Mouse (Mus musculus) testis, adult 2 months (tissue): ENCODE measurements around the gene Evl. TPM values are rescaled to one million over a fixed set of nuclear protein-coding genes. Genes with fewer than 3 reads are reported as not detected.
A peak's percentile ranks its signal among the peaks of the same experiment; 100 is the strongest.

Experiments
- H3K27ac ChIP-seq: fragments of 200-500 bp; 2 replicates; pipeline ENCODE4 v1.5.1; 2012; ENCODE audit warnings: low read depth, low read length; ENCODE audit not compliant: control insufficient read depth, insufficient read depth
- H3K27me3 ChIP-seq: fragments of 200-500 bp; 2 replicates; pipeline ENCODE4 v1.6.1; 2012; ENCODE audit warnings: mild to moderate bottlenecking, low read length, moderate library complexity; ENCODE audit not compliant: control insufficient read depth, insufficient read depth
- H3K36me3 ChIP-seq: fragments of 200-500 bp; 2 replicates; pipeline ENCODE4 v1.6.1; 2012; ENCODE audit warnings: mild to moderate bottlenecking, low read length; ENCODE audit not compliant: control insufficient read depth, insufficient read depth
- H3K4me1 ChIP-seq: fragments of 200-500 bp; 2 replicates; pipeline ENCODE4 v1.6.1; 2012; ENCODE audit warnings: low read length; ENCODE audit not compliant: control insufficient read depth, insufficient read depth
- H3K4me3 ChIP-seq: fragments of 200-500 bp; 2 replicates; pipeline ENCODE4 v1.5.1; 2012; ENCODE audit warnings: low read depth, mild to moderate bottlenecking, low read length, moderate library complexity, mixed read lengths; ENCODE audit not compliant: control insufficient read depth
- CTCF ChIP-seq: fragments of 200-500 bp; IDR thresholded peaks from 2 replicates; pipeline ENCODE4 v1.5.1; 2012; ENCODE audit warnings: low read depth, mild to moderate bottlenecking, inconsistent platforms, low read length, moderate library complexity; ENCODE audit not compliant: control insufficient read depth, insufficient read depth, insufficient replicate concordance
- POLR2A ChIP-seq: fragments of 200-500 bp; IDR thresholded peaks from 2 replicates; pipeline ENCODE4 v1.6.1; 2012; ENCODE audit warnings: low read depth, mild to moderate bottlenecking, inconsistent platforms, low read length, moderate library complexity; ENCODE audit not compliant: control insufficient read depth
- polyA plus RNA-seq: library from polyadenylated mRNA; depleted of rRNA; stranded (reverse); fragments of >200 nt; gene quantifications from 2 replicates; pipeline ENCODE4 v1.2.3, GENCODE M21; 2012

Evl gene
- polyA plus RNA-seq, 1 experiment, result 36.4 TPM

- H3K4me3 ChIP-seq, result no peak overlapping the region
- H3K27me3 ChIP-seq, result no peaks in the 10 kb centered on the region
- H3K36me3 ChIP-seq, result no peaks in the 10 kb centered on the region
- no peak overlapping the region for H3K27ac ChIP-seq
- TF ChIP-seq POLR2A (no peak), CTCF (no peak)
- no peaks in the 10 kb centered on the region for H3K4me1 ChIP-seq
These were observed 93.3 kb downstream of the Evl start for GRCm38 (mm10) chr12:108647784-108648183.

GRCm38 (mm10) chr12:108651053-108651660, 96.6 kb downstream of the Evl start:
- H3K4me1 ChIP-seq, result no peaks in the 10 kb centered on the region
- no peak overlapping the region for H3K27ac ChIP-seq
- no peaks in the 10 kb centered on the region for H3K36me3 ChIP-seq
- H3K27me3 ChIP-seq, result no peaks in the 10 kb centered on the region
- no peak for TF ChIP-seq CTCF
- TF ChIP-seq POLR2A, result no peak
- no peak overlapping the region for H3K4me3 ChIP-seq

GRCm38 (mm10) chr12:108653358-108654335, 99.1 kb downstream of the Evl start:
- Histone ChIP-seq H3K4me1 (no peaks in the 10 kb centered on the region), H3K36me3 (no peaks in the 10 kb centered on the region), H3K4me3 (no peak overlapping the region), H3K27ac (no peak overlapping the region), H3K27me3 (no peaks in the 10 kb centered on the region)
- TF ChIP-seq CTCF, result no peak
- TF ChIP-seq POLR2A, result no peak

- TF ChIP-seq POLR2A (no peak), CTCF (peak; percentile 48; the same call in 1 of the 2 replicates)
- Histone ChIP-seq H3K27me3 (no peaks in the 10 kb centered on the region), H3K4me1 (no peaks in the 10 kb centered on the region), H3K27ac (no peak overlapping the region), H3K4me3 (no peak overlapping the region), H3K36me3 (no peaks in the 10 kb centered on the region)
These were observed 102.8 kb downstream of the Evl start for GRCm38 (mm10) chr12:108657350-108657749.

- Histone ChIP-seq H3K4me1 (no peaks in the 10 kb centered on the region), H3K36me3 (no peaks in the 10 kb centered on the region), H3K27ac (no peak overlapping the region), H3K4me3 (no peak overlapping the region), H3K27me3 (no peaks in the 10 kb centered on the region)
- TF ChIP-seq POLR2A, result no peak
- TF ChIP-seq CTCF, result no peak
These were observed 114.2 kb downstream of the Evl start for GRCm38 (mm10) chr12:108668606-108669235.

GRCm38 (mm10) chr12:108671541-108671940, 117.0 kb downstream of the Evl start:
- no peak for TF ChIP-seq POLR2A
- no peak for TF ChIP-seq CTCF
- Histone ChIP-seq H3K4me1 (no peaks in the 10 kb centered on the region), H3K4me3 (no peak overlapping the region), H3K27me3 (no peaks in the 10 kb centered on the region), H3K36me3 (no peaks in the 10 kb centered on the region), H3K27ac (no peak overlapping the region)

GRCm38 (mm10) chr12:108672908-108673307, 118.4 kb downstream of the Evl start:
- Histone ChIP-seq H3K4me3 (no peak overlapping the region), H3K36me3 (no peaks in the 10 kb centered on the region), H3K27me3 (no peaks in the 10 kb centered on the region), H3K27ac (no peak overlapping the region), H3K4me1 (no peaks in the 10 kb centered on the region)
- TF ChIP-seq POLR2A, result no peak

GRCm38 (mm10) chr12:108673546-108673945, 119.0 kb downstream of the Evl start:
- no peak overlapping the region for H3K27ac ChIP-seq
- no peak overlapping the region for H3K4me3 ChIP-seq
- H3K27me3 ChIP-seq, result no peaks in the 10 kb centered on the region
- H3K36me3 ChIP-seq, result no peaks in the 10 kb centered on the region
- TF ChIP-seq CTCF, result no peak
- no peak for TF ChIP-seq POLR2A
- H3K4me1 ChIP-seq, result no peaks in the 10 kb centered on the region
